Mouse (Mus musculus) E14TG2a.4 (cell line): ENCODE data around the gene Fance.

Source experiments
- H3K27me3 ChIP-seq: 2 replicates; pipeline ENCODE4 v1.6.1; 2014; ENCODE audit warnings: low read length, control low read depth; ENCODE audit not compliant: insufficient read depth
- H3K36me3 ChIP-seq: 2 replicates; pipeline ENCODE4 v1.6.1; 2014; ENCODE audit warnings: low read length, control low read depth; ENCODE audit not compliant: insufficient read depth
- H3K4me1 ChIP-seq: replicated peaks from 2 replicates; pipeline ENCODE4 v1.6.1; 2014; ENCODE audit warnings: low read depth, low read length, control low read depth
- H3K4me3 ChIP-seq: replicated peaks from 2 replicates; pipeline ENCODE4 v1.5.1; 2014; ENCODE audit warnings: mild to moderate bottlenecking, low read length
- H3K9me3 ChIP-seq: 2 replicates; pipeline ENCODE4 v1.6.1; 2014; ENCODE audit warnings: low read length, control low read depth
- CTCF ChIP-seq: conservative IDR thresholded peaks from 2 replicates; pipeline ENCODE4 v1.5.1; 2014; ENCODE audit warnings: low read length
- NANOG ChIP-seq: IDR thresholded peaks from 2 replicates; pipeline ENCODE4 v1.6.1; 2014; ENCODE audit warnings: borderline replicate concordance, low read length, mixed read lengths
- POU5F1 ChIP-seq: IDR thresholded peaks from 2 replicates; pipeline ENCODE4 v1.6.1; 2014; ENCODE audit warnings: low read length, borderline replicate concordance

The Fance gene

GRCm38 (mm10) chr17:28344050-28344607 is 30.8 kb downstream of the Fance start:
- H3K27me3 ChIP-seq = peaks cover 84% of the 10 kb centered on the region
- TF ChIP-seq CTCF = no peak
- no peaks in the 10 kb centered on the region for H3K9me3 ChIP-seq
- peaks cover 89% of the 10 kb centered on the region for H3K4me1 ChIP-seq
- H3K4me3 ChIP-seq = peak overlapping the region; percentile 62; the same call in 1 of the 2 replicates
- H3K36me3 ChIP-seq = peaks cover 5% of the 10 kb centered on the region

GRCm38 (mm10) chr17:28344670-28345069 is 31.4 kb downstream of the Fance start:
- TF ChIP-seq POU5F1 = no peak
- no peak for TF ChIP-seq NANOG
- TF ChIP-seq CTCF = no peak
- no peaks in the 10 kb centered on the region for H3K9me3 ChIP-seq
- peaks cover 87% of the 10 kb centered on the region for H3K27me3 ChIP-seq
- H3K4me3 ChIP-seq = peak overlapping the region; percentile 62
- peaks cover 3% of the 10 kb centered on the region for H3K36me3 ChIP-seq
- peaks cover 90% of the 10 kb centered on the region for H3K4me1 ChIP-seq

- peak overlapping the region; percentile 62 for H3K4me3 ChIP-seq
- H3K27me3 ChIP-seq = peaks cover 85% of the 10 kb centered on the region
- H3K36me3 ChIP-seq = no peaks in the 10 kb centered on the region
- no peaks in the 10 kb centered on the region for H3K9me3 ChIP-seq
- no peak for TF ChIP-seq NANOG
- TF ChIP-seq CTCF = no peak
- TF ChIP-seq POU5F1 = no peak
- peaks cover 87% of the 10 kb centered on the region for H3K4me1 ChIP-seq
Measured at GRCm38 (mm10) chr17:28345271-28345721, 32.0 kb downstream of the Fance start.

- Histone ChIP-seq H3K4me1 (peaks cover 81% of the 10 kb centered on the region), H3K36me3 (no peaks in the 10 kb centered on the region), H3K9me3 (no peaks in the 10 kb centered on the region), H3K27me3 (peaks cover 80% of the 10 kb centered on the region), H3K4me3 (peak overlapping the region; percentile 62)
- TF ChIP-seq CTCF = no peak
- TF ChIP-seq POU5F1 = no peak
- TF ChIP-seq NANOG = no peak
Measured at GRCm38 (mm10) chr17:28345882-28346281, 32.6 kb downstream of the Fance start.

GRCm38 (mm10) chr17:28347327-28347726 is 34.0 kb downstream of the Fance start:
- no peaks in the 10 kb centered on the region for H3K36me3 ChIP-seq
- peaks cover 78% of the 10 kb centered on the region for H3K27me3 ChIP-seq
- no peak overlapping the region for H3K4me3 ChIP-seq
- TF ChIP-seq POU5F1 (no peak), NANOG (no peak)
- peaks cover 83% of the 10 kb centered on the region for H3K4me1 ChIP-seq
- H3K9me3 ChIP-seq = no peaks in the 10 kb centered on the region

GRCm38 (mm10) chr17:28348211-28348610 is 34.9 kb downstream of the Fance start:
- no peak for TF ChIP-seq POU5F1
- Histone ChIP-seq H3K9me3 (no peaks in the 10 kb centered on the region), H3K27me3 (peaks cover 78% of the 10 kb centered on the region), H3K4me3 (peak overlapping the region; percentile 89; the same call in 1 of the 2 replicates), H3K36me3 (no peaks in the 10 kb centered on the region), H3K4me1 (peaks cover 82% of the 10 kb centered on the region)

- TF ChIP-seq NANOG (no peak), POU5F1 (no peak), CTCF (no peak)
- no peaks in the 10 kb centered on the region for H3K36me3 ChIP-seq
- peaks cover 70% of the 10 kb centered on the region for H3K4me1 ChIP-seq
- H3K9me3 ChIP-seq = no peaks in the 10 kb centered on the region
- peak overlapping the region; percentile 89 for H3K4me3 ChIP-seq
- H3K27me3 ChIP-seq = peaks cover 80% of the 10 kb centered on the region
Measured at GRCm38 (mm10) chr17:28349264-28349880, 36.1 kb downstream of the Fance start.

- no peaks in the 10 kb centered on the region for H3K9me3 ChIP-seq
Measured at GRCm38 (mm10) chr17:28349901-28350465, 36.7 kb downstream of the Fance start.

More at GRCm38 (mm10) chr17:28349901-28350465, 36.7 kb downstream of the Fance start:
- peak overlapping the region; percentile 89 for H3K4me3 ChIP-seq
- peaks cover 64% of the 10 kb centered on the region for H3K4me1 ChIP-seq
- peaks cover 81% of the 10 kb centered on the region for H3K27me3 ChIP-seq
- no peaks in the 10 kb centered on the region for H3K36me3 ChIP-seq
- no peak for TF ChIP-seq POU5F1
- no peak for TF ChIP-seq NANOG
- no peak for TF ChIP-seq CTCF
